ENCODE assay signal across 15 mouse cellular contexts in the genomic region with DNA sequence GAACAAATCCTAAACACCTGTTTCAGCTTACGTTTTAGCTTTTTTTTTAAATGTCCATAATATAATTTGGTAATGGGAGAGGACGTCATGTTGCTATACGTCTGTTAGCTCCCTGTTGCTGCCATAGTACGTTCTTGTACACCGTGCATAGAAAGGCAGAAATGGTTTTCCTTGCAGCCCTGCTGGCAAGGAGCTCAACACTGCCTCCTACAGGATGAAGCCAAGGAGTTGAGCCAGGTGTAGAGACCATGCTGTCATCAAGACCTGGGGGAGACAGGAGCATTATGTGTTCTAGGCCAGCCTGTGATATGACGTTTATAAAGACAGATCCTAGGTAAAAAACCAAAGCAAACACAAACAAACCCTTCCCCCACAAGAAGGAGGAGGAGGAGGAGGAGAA. TPM values are rescaled to one million over a fixed set of nuclear protein-coding genes. Genes with fewer than 3 reads are reported as not detected.
DNase-seq lines count a peak whose midpoint lies in the region; ATAC-seq and TF ChIP-seq lines count a peak whose summit lies in the region.
"Had no signal": no experiment of that assay in that cellular context is flagged by ENCODE, and none has a peak within 500 bp of the region (broad histone marks: within the 10 kb centered on the region; RNA-seq: fewer than 3 reads in every experiment).

No protein-coding gene starts in this region.

- H3K9me3 ChIP-seq in heart, postnatal 0 days (replicated peaks; ENCODE audit: control insufficient read depth, low read length) = no peaks in the 10 kb centered on the region
- H3K9me3 ChIP-seq: embryonic facial prominence, embryonic 15.5 days; heart, embryonic 13.5 days; limb, embryonic 15.5 days had no signal

- no peak for ATAC-seq in heart, postnatal 0 days (ENCODE audit: insufficient read depth, low read depth)
- no peak for ATAC-seq in monocyte, adult 5-6 weeks (replicated peaks; ENCODE audit: insufficient number of reproducible peaks, low FRiP score, low TSS enrichment, poor library complexity, severe bottlenecking)
- ATAC-seq: intestine, embryonic 16.5 days had no signal

- intact Hi-C loops in heart, postnatal 14 days (cut with DNase I) = no loop called here
- intact Hi-C loops in heart, postnatal 10 days (cut with DNase I) = no loop called here

- TF ChIP-seq POLR2A in spleen, adult 2 months (IDR thresholded peaks at IDR 0.05; ENCODE audit: low read depth, low read length) = no peak
- TF ChIP-seq POLR2A in cortical plate, adult 2 months (IDR thresholded peaks at IDR 0.05; ENCODE audit: extremely low read depth, insufficient read depth, low read length) = no peak

- H3K4me1 ChIP-seq in heart, postnatal 0 days (ENCODE audit: control insufficient read depth, insufficient read depth) = peaks cover 21% of the 10 kb centered on the region
- H3K4me1 ChIP-seq in spleen, adult 2 months (ENCODE audit: control insufficient read depth, insufficient read depth, insufficient read length) = no peaks in the 10 kb centered on the region
- no peaks in the 10 kb centered on the region for H3K4me1 ChIP-seq in cortical plate, adult 2 months (ENCODE audit: control insufficient read depth, insufficient read depth, low read length)
- H3K4me1 ChIP-seq: limb, embryonic 15.5 days had no signal

- H3K9ac ChIP-seq in heart, postnatal 0 days (replicated peaks; ENCODE audit: low read depth, low read length) = no peak overlapping the region
- H3K9ac ChIP-seq: embryonic facial prominence, embryonic 15.5 days; heart, embryonic 13.5 days; limb, embryonic 15.5 days had no signal

- peak; percentile 46 for TF ChIP-seq CTCF in heart, postnatal 0 days (IDR thresholded peaks at IDR 0.05; ENCODE audit: low read depth)
- TF ChIP-seq CTCF in spleen, adult 2 months (IDR thresholded peaks at IDR 0.05; ENCODE audit: extremely low read depth, insufficient read depth, insufficient read length, insufficient replicate concordance) = peak; percentile 24; the same call in 1 of the 2 replicates
- peak; percentile 26; the same call in 1 of the 2 replicates for TF ChIP-seq CTCF in cortical plate, adult 2 months (IDR thresholded peaks at IDR 0.05; ENCODE audit: extremely low read depth, insufficient read depth, low read length)

- H3K36me3 ChIP-seq in heart, postnatal 0 days (replicated peaks; ENCODE audit: control insufficient read depth, insufficient read depth, low read length) = no peaks in the 10 kb centered on the region
- H3K36me3 ChIP-seq in spleen, adult 2 months (ENCODE audit: control insufficient read depth, insufficient read depth, low read length) = no peaks in the 10 kb centered on the region
- H3K36me3 ChIP-seq: embryonic facial prominence, embryonic 15.5 days; heart, embryonic 13.5 days; limb, embryonic 15.5 days had no signal

- H3K27me3 ChIP-seq in heart, postnatal 0 days (ENCODE audit: control insufficient read depth, insufficient read depth, low read length) = no peaks in the 10 kb centered on the region
- H3K27me3 ChIP-seq in spleen, adult 2 months (ENCODE audit: control insufficient read depth, insufficient read depth, low read length) = no peaks in the 10 kb centered on the region
- H3K27me3 ChIP-seq: embryonic facial prominence, embryonic 15.5 days; heart, embryonic 13.5 days; limb, embryonic 15.5 days had no signal

- no peak for DNase-seq in heart, postnatal 0 days (ENCODE audit: low spot score)
- DNase-seq in heart, postnatal 14 days = no peak
- DNase-seq in spleen, adult 2 months (ENCODE audit: low read depth in 1 of 2, low spot score in 2 of 2) = no peak
- DNase-seq in spleen, postnatal 10 days (ENCODE audit: low spot score in 2 of 2) = no peak
- peak; percentile 13 for DNase-seq in thymus, postnatal 25 days
- no peak for DNase-seq in heart, postnatal 10 days
- DNase-seq: cerebellum, adult 18-20 months; layer of hippocampus, adult 9-11 months had no signal

- no peak for TF ChIP-seq EP300 in heart, postnatal 0 days (IDR thresholded peaks at IDR 0.05; ENCODE audit: low read depth)

- no peak overlapping the region for H3K4me3 ChIP-seq in heart, postnatal 0 days (ENCODE audit: low read depth, low read length)
- H3K4me3 ChIP-seq in spleen, adult 2 months (ENCODE audit: extremely low read depth, insufficient read depth, insufficient read length) = no peak overlapping the region
- no peak overlapping the region for H3K4me3 ChIP-seq in cortical plate, adult 2 months (ENCODE audit: insufficient read depth, low read length)
- H3K4me3 ChIP-seq: embryonic facial prominence, embryonic 15.5 days; heart, embryonic 13.5 days; limb, embryonic 15.5 days had no signal

- 84% methylated on average over 6 of the region's 6 CpGs for WGBS in heart, postnatal 0 days
- WGBS in spleen, adult 2 months = 76% methylated on average over 6 of the region's 6 CpGs

- H3K27ac ChIP-seq in heart, postnatal 0 days (ENCODE audit: low read depth) = no peak overlapping the region
- no peak overlapping the region for H3K27ac ChIP-seq in spleen, adult 2 months (ENCODE audit: insufficient read depth, low read length)
- H3K27ac ChIP-seq in cortical plate, adult 2 months (ENCODE audit: insufficient read depth, low read length) = no peak overlapping the region
- H3K27ac ChIP-seq: embryonic facial prominence, embryonic 15.5 days; limb, embryonic 15.5 days had no signal

- no peak overlapping the region for H3K4me2 ChIP-seq in heart, postnatal 0 days (ENCODE audit: low read depth, low read length)
- H3K4me2 ChIP-seq: embryonic facial prominence, embryonic 15.5 days; heart, embryonic 13.5 days; limb, embryonic 15.5 days; midbrain, embryonic 11.5 days had no signal

RNA-seq across cellular contexts. Expression of a gene that starts 36.2 kb away (rescaled TPM):
- total RNA-seq in heart, postnatal 0 days (2014; rRNA removed; ENCODE audit: low replicate concordance) = 16.5 and 18.0 TPM in 2 replicates
- polyA plus RNA-seq in heart, postnatal 0 days (2015; fragmentation: Nextera tagmentation; extraction: Ambion mirVana) = 20.0 and 20.3 TPM in 2 replicates
- 10 to 100 TPM; 19.6 to 22.7 TPM for total RNA-seq in heart, postnatal 14 days (2021)
- 1.2 and 1.6 TPM in 2 replicates for polyA plus RNA-seq in spleen, adult 2 months (2012; rRNA removed)
- polyA plus RNA-seq in cortical plate, adult 2 months (2012; rRNA removed) = 5.2 and 5.3 TPM in 2 replicates
- total RNA-seq in monocyte, adult 5-6 weeks (2017) = 97.8 to 144 TPM (median 137 TPM) in 3 replicates
- 10 to 100 TPM; 27.3 to 27.9 TPM for total RNA-seq in heart, postnatal 10 days (2021)
